Mouse (Mus musculus) megakaryocyte, embryonic 14.5 days (primary cell): ENCODE measurements around the gene Adamts4.

Source experiments
- FLI1 ChIP-seq: IDR thresholded peaks from 2 replicates; pipeline ENCODE4 v1.6.1; 2012; ENCODE audit warnings: low read length, inconsistent platforms, mixed read lengths
- GATA1 ChIP-seq: IDR thresholded peaks from 3 replicates; pipeline ENCODE4 v1.6.1; 2012; ENCODE audit warnings: mixed read lengths, low read length, inconsistent platforms, borderline replicate concordance

- TF ChIP-seq GATA1 (no peak), FLI1 (no peak)
Observed at GRCm38 (mm10) chr1:171258921-171259320, 8.7 kb downstream of the Adamts4 start.
